Mouse (Mus musculus) brain, embryonic 18.5 days (tissue): ENCODE measurements around the gene Ksr1.

ENCODE experiments used
- DNase-seq: peaks from one replicate; pipeline ENCODE4 v3.0.0-alpha.2; 2012; ENCODE audit warnings: low read depth, low spot score

Ksr1 gene

GRCm38 (mm10) chr11:78982042-78982441 lies 164.2 kb downstream of the Ksr1 start:
- DNase-seq, result no peak

DNA sequence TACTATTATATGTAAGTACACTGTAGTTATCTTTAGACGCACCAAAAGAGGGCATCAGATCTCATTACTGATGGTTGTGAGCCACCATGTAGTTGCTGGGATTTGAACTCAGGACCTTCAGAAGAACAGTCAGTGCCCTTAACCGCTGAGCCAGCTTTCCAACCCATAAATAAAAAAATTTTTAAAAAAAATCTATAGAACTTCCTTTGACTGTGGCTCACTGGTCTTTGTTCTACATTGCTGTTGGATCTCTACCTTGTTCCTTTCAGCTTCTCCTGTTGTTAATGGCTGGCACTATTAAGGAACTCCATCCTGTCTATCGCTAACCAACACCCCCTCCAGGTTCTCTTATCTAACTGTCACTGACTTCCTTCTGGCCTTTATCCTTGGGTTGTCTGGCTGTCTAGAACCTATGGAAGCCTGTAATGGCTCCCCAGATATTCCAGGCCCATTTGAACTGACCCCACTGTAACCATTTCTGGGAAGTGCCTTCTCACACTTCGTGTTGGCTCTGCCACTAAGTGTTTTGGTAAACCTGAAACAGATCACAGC lies 166.0 kb downstream of the Ksr1 start:
- DNase-seq, result no peak

- no peak for DNase-seq
Measured at GRCm38 (mm10) chr11:78978176-78979019, 167.8 kb downstream of the Ksr1 start.

DNA sequence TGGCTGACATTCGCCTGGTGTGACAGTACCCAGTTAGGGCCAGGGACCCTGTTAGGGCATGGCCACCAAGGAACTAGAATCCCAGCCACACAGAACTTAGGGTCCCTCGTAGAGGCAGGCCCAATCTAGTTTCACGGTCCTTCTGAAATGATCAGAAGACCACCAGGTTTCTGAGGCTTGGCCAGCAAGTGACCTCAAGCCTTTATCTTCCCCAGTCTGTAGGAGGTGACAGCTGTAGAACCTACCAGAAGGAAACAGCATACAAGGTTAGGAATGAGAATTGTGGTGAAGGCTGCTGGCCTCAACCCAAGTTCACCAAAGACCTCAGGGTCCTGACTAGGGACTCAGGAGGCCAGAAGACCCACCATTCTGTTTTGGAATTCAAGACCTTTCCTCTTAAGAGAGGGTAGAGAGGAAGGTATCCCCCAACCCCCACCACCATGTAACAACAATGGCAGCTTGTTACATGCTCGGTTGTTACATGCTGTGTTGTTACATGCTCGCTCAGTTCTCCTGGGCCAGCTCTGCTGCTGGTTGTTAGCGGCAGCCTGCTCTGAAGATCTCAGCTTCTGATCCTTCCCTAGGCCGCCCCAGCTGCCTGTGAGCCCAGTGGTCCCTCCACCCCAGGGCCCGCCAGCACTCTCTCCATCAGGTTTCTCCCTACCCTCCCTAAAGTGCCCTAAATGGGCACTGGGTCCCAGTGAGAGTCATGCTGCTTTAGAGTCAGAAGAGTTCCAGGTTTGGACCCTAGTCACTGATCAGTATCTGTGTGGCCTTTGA lies 169.3 kb downstream of the Ksr1 start:
- DNase-seq, result no peak

DNA sequence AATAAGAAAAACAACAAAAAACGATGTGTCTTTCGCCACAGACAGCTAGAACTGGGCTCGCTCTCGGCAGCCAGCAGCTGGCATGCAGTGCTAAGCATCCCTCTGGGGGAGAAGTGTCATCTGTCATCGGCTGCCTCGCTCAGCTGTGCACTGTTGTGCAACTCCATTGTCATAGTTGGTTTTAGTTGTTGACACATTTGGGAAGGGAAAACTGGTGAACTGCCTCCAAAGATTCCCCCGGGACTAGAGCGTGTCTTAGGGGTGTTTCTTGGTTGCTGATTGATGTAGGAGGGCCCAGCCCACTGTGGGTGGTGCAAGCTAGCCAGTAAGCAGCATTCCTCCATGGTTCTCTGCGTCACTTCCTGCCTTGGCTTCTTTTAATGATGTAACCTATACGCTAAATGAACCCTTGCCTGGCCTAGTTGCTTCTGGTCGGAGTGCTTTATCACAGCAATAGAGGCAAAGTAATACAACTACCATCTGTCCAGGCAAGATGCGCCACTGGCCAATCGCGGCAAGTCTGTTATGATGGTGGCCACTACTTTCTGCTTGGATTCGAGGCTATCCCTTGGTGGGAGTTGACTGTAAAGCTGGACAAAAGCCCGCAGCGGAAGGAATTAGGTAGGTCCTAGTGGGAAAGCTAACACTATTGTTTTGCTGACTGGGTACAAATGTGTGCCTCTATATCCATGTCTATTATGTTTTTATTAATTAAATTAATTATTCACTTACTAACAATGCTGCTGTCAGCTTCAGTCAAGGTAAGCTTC lies 172.6 kb downstream of the Ksr1 start:
- DNase-seq, result no peak

- no peak for DNase-seq
Measured at GRCm38 (mm10) chr11:78972811-78973351, 173.3 kb downstream of the Ksr1 start.

DNA sequence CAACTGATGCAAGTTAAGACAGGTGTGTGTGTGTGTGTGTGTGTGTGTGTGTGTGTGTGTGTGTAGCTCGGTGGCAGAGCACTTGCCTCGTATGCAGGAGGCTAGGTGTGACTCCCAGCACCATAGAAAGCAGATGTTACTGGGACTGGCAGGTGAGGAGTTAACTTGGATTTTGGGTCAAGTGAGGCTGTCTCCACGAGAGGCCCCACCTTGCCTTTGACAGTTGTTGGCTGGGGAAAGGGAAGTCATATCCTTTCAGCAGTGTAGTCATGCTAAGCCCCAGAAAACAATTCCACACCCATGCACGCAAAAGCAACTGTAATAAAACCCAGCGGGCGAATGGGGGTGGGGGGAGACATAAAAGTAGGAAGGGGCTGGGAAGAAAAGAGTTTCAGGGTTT lies 173.9 kb downstream of the Ksr1 start:
- no peak for DNase-seq

GRCm38 (mm10) chr11:78971746-78972145 lies 174.5 kb downstream of the Ksr1 start:
- no peak for DNase-seq

DNA sequence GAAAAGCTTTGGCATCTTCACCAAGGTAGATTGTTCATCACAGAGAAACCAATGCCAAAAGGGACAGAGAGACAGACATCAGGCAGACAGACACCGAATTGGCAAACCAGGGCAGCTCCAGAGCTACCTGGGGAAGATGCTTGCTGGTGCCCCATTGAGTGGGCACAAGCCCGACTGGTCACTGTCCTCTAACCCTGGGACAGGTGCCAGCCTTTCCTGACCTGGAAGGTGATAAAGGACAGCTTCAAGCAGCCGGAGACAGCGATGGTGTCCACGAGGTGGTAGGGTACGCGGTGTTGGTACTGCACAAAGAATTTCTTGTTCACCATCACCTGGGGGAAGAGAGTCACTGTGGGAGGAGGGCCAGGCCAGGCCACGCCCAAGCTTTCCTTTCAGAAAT lies 175.1 kb downstream of the Ksr1 start:
- no peak for DNase-seq

DNA sequence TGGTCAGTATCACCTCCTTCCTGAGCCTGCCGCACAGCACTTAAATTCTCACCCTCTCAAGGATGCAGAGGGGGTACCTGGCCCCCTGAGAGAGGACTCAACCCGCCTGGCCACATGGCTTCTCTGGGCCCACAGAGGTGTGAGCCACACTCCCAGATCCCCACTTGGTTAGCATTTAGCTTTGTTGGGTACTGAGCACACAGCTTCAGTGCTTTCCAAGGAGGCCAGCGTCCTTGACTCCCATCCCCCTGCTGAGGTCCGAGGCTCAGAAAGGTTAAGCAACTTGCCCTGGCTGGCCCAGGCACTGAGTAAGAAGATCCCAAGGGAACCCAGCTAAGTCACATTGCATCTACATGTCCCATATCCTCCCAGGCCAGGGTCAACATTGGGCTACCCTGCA lies 178.1 kb downstream of the Ksr1 start:
- DNase-seq, result no peak

DNA sequence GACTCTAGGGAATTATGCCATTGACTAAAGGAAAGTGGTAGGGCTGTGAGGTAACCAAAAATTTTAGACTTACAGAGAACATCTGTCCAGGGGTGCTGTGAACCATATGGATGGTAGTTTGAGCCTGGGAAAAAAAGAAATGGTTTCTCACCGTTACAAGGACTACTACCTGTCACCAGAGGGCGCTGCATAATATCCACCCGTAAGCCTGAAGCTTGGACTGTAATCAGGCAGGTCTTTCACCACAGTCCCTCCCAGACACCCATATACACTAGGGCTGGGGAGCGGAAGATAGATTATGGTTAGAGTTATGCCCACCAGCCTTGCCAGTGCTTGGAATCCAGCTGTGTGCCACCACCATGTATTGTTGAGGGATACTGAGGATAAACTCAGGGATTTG lies 178.8 kb downstream of the Ksr1 start:
- DNase-seq, result no peak
